11 mouse cellular contexts compared by ENCODE assay signal in genomic region chr7:133040688-133041345, GRCm38 (mm10).
A peak's percentile ranks its signal among the peaks of the same experiment; 100 is the strongest.
DNase-seq lines count a peak whose midpoint lies in the region; ATAC-seq and TF ChIP-seq lines count a peak whose summit lies in the region.
"Had no signal": no experiment of that assay in that cellular context is flagged by ENCODE, and none has a peak within 500 bp of the region (broad histone marks: within the 10 kb centered on the region; RNA-seq: fewer than 3 reads in every experiment).

No protein-coding gene starts in this region.

- H3K9me3 ChIP-seq in embryonic facial prominence, embryonic 14.5 days (ENCODE audit: control insufficient read depth, low read length): no peaks in the 10 kb centered on the region
- H3K9me3 ChIP-seq in stomach, embryonic 14.5 days (ENCODE audit: control insufficient read depth, low read depth, low read length): no peaks in the 10 kb centered on the region
- H3K9me3 ChIP-seq in midbrain, embryonic 15.5 days: no peaks in the 10 kb centered on the region
- H3K9me3 ChIP-seq: midbrain, embryonic 10.5 days had no signal

- no peak overlapping the region for H3K4me3 ChIP-seq in left cerebral cortex, adult 2 months
- H3K4me3 ChIP-seq in embryonic facial prominence, embryonic 14.5 days (ENCODE audit: low read depth, low read length): no peak overlapping the region
- no peak overlapping the region for H3K4me3 ChIP-seq in stomach, embryonic 14.5 days (ENCODE audit: low read depth, low read length)
- no peak overlapping the region for H3K4me3 ChIP-seq in midbrain, embryonic 15.5 days
- H3K4me3 ChIP-seq: midbrain, embryonic 10.5 days had no signal

- intact Hi-C loops in left cerebral cortex, adult 2 months (cut with DNase I): loop anchor here (2.0 kb wide), 1 partner anchor 204 kb away; no protein-coding TSS in a partner anchor
- intact Hi-C loops in left cerebral cortex, postnatal 4 days (cut with DNase I): no loop called here

- H3K27ac ChIP-seq in left cerebral cortex, adult 2 months: peak overlapping the region; percentile 56; the same call in 1 of the 2 replicates
- no peak overlapping the region; the same call in 1 of the 2 replicates for H3K27ac ChIP-seq in embryonic facial prominence, embryonic 14.5 days (replicated peaks; ENCODE audit: low read depth, low read length)
- peak overlapping the region; percentile 58 for H3K27ac ChIP-seq in stomach, embryonic 14.5 days (ENCODE audit: low read length)
- H3K27ac ChIP-seq in midbrain, embryonic 15.5 days: no peak overlapping the region

- H3K27me3 ChIP-seq in embryonic facial prominence, embryonic 14.5 days (replicated peaks; ENCODE audit: control insufficient read depth, insufficient read depth, low read length): no peaks in the 10 kb centered on the region
- no peaks in the 10 kb centered on the region for H3K27me3 ChIP-seq in stomach, embryonic 14.5 days (ENCODE audit: control insufficient read depth, insufficient read depth, low read length)
- H3K27me3 ChIP-seq in midbrain, embryonic 15.5 days (replicated peaks): no peaks in the 10 kb centered on the region

- TF ChIP-seq CTCF in left cerebral cortex, adult 2 months (IDR thresholded peaks at IDR 0.05): peak; percentile 22

- H3K4me2 ChIP-seq in embryonic facial prominence, embryonic 14.5 days (ENCODE audit: low read depth, low read length): no peak overlapping the region
- no peak overlapping the region for H3K4me2 ChIP-seq in stomach, embryonic 14.5 days (replicated peaks; ENCODE audit: low read depth, low read length)
- H3K4me2 ChIP-seq in midbrain, embryonic 15.5 days: no peak overlapping the region

- no peak for ATAC-seq in embryonic facial prominence, embryonic 14.5 days (ENCODE audit: low read depth)
- no peak for ATAC-seq in stomach, embryonic 14.5 days (ENCODE audit: insufficient number of reproducible peaks, insufficient read depth, low FRiP score, low read depth)
- ATAC-seq in midbrain, embryonic 15.5 days (replicated peaks): no peak
- ATAC-seq: forebrain, postnatal 0 days had no signal

- H3K9ac ChIP-seq in embryonic facial prominence, embryonic 14.5 days (ENCODE audit: low read depth, low read length): no peak overlapping the region
- no peak overlapping the region for H3K9ac ChIP-seq in stomach, embryonic 14.5 days (replicated peaks; ENCODE audit: low read depth, low read length)
- H3K9ac ChIP-seq in midbrain, embryonic 15.5 days: no peak overlapping the region
- H3K9ac ChIP-seq: forebrain, postnatal 0 days had no signal

- H3K36me3 ChIP-seq in embryonic facial prominence, embryonic 14.5 days (ENCODE audit: control insufficient read depth, insufficient read depth, low read length): no peaks in the 10 kb centered on the region
- H3K36me3 ChIP-seq in stomach, embryonic 14.5 days (ENCODE audit: control insufficient read depth, insufficient read depth, low read length): peaks cover 4% of the 10 kb centered on the region; the same call in 1 of the 2 replicates
- H3K36me3 ChIP-seq in midbrain, embryonic 15.5 days (replicated peaks): no peaks in the 10 kb centered on the region

- 64% methylated on average over 3 of the region's 3 CpGs for WGBS in embryonic facial prominence, embryonic 14.5 days
- WGBS in stomach, embryonic 14.5 days: 57% methylated on average over 3 of the region's 3 CpGs
- 86% methylated on average over 3 of the region's 3 CpGs for WGBS in midbrain, embryonic 15.5 days

- DNase-seq in left cerebral cortex, adult 2 months (ENCODE audit: extremely low spot score in 1 of 2, low spot score in 2 of 2): no peak
- DNase-seq in left cerebral cortex, postnatal 4 days: no peak
- peak; percentile 46 for DNase-seq in embryonic facial prominence, embryonic 14.5 days (ENCODE audit: low spot score)
- peak; percentile 74 for DNase-seq in kidney, postnatal 14 days
- no peak for DNase-seq in adrenal gland, postnatal 10 days
- no peak for DNase-seq in retina, embryonic 14.5 days (ENCODE audit: low spot score)
- DNase-seq: cerebellum, adult 11-12 months; forebrain, postnatal 0 days had no signal

- H3K4me1 ChIP-seq in embryonic facial prominence, embryonic 14.5 days (ENCODE audit: control insufficient read depth, insufficient read depth, low read length): peaks cover 47% of the 10 kb centered on the region
- H3K4me1 ChIP-seq in stomach, embryonic 14.5 days (ENCODE audit: control insufficient read depth, insufficient read depth, low read length): peaks cover 52% of the 10 kb centered on the region
- peaks cover 12% of the 10 kb centered on the region; the same call in 1 of the 2 replicates for H3K4me1 ChIP-seq in midbrain, embryonic 15.5 days

Comparison
In these comparisons a context has a peak if more than half of its experiments do, and no peak if none do; other contexts are left out.
1. DNase-seq: peak in embryonic facial prominence, embryonic 14.5 days (single experiment) and kidney, postnatal 14 days (single experiment); none in left cerebral cortex, adult 2 months (0 of 2), left cerebral cortex, postnatal 4 days (single experiment), adrenal gland, postnatal 10 days (single experiment) and retina, embryonic 14.5 days (single experiment).
2. H3K27ac ChIP-seq: peak in left cerebral cortex, adult 2 months (single experiment) and stomach, embryonic 14.5 days (single experiment); none in embryonic facial prominence, embryonic 14.5 days (single experiment) and midbrain, embryonic 15.5 days (single experiment).